Mouse (Mus musculus) lung, postnatal 10 days (tissue): ENCODE data around the gene Gm4131.
A peak's percentile ranks its signal among the peaks of the same experiment; 100 is the strongest.

Source experiments
- DNase-seq: peaks from one replicate; pipeline ENCODE4 v3.0.0; 2021

The Gm4131 gene

DNA sequence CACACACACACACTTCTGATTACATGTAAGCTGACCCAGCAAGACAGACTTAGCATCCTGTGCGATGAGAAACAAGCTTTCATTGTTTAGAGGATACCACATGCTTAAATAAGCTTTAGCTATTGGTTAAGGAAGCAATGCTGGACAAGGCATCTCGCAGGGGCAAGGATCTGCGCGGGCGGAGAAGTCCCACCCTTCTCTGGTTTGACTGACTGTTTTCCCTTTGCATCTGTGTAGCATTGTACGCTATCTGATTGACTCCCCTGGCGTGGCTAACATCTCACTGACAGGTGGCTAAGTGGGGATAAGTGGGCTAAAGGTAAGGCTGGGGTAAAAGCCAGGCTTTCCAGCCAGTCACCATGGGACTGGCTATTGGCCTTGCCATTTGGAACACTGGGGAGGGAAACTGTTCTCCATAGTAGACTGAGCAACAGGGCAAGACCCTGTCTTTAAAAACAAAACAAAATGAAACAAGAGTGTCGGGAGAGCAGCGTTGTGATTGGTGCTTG, 110.4 kb downstream of the Gm4131 start, which contains the start of gene Gucy1b2:
Gene Gucy1b2 (minus strand): TSS at position 51 of the 509 bp plus-strand sequence.
- no peak for DNase-seq

DNA sequence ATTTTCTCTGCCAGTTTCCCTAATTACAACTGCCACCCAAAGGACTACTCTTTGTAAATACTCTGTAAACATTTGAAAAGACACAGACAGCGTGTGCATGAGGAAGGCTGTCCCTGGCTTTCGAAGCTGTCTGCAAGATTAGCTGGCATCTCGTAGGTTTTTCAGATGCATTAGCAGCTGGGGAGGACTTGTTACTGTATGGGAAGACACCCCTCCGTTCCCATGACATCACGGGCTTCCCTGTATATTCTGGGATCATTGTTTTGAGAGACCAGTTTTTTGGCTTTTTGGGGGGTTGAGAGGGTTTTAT, 111.2 kb downstream of the Gm4131 start:
- no peak for DNase-seq

DNA sequence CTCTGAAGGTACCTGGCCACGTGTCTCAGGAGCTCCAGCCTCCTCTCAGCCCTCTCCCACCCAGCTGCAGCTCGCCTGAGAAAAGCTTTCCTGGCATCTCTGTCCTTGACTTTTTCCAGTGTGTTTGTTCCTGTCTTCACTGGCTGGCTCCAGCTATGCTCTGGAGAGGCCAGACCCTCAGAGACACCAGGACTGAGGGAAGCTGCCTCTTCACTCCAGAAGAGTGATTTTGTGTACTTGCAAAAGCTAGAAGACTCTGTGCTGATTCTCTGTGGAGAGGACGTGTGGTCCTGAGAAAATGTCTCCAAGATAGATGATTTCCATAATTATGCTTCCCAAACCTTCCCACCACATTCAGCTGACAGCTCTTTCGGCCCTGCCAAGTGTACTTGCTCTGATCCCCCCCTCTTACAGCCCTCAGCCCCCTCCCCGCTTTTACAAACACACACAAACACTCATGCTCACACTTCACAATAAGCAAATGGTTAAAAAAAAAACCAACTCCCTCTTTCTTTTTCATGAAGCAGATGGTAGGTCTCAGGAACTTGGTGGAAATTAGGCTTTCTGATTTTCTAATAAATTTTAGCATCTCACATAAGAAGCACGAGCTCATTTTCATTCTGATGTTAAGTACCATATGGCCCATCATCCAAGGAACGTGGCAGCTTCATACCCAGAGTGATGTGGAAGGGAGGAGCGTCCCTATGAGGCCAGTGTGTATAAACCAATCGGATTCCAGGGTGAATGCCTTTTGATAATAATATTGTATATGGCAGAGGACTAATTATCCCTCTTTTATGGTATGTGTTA, 111.8 kb downstream of the Gm4131 start:
- no peak for DNase-seq

GRCm38 (mm10) chr14:62454136-62454535, 112.6 kb downstream of the Gm4131 start:
- no peak for DNase-seq

- DNase-seq = no peak
Measured at GRCm38 (mm10) chr14:62453276-62453675, 113.4 kb downstream of the Gm4131 start.

GRCm38 (mm10) chr14:62450706-62451105, 116.0 kb downstream of the Gm4131 start:
- DNase-seq = no peak

GRCm38 (mm10) chr14:62447214-62447548, 119.5 kb downstream of the Gm4131 start:
- peak; percentile 55 for DNase-seq

GRCm38 (mm10) chr14:62446385-62447213, 120.1 kb downstream of the Gm4131 start:
- DNase-seq = no peak

GRCm38 (mm10) chr14:62443840-62444430, 122.8 kb downstream of the Gm4131 start:
- no peak for DNase-seq

GRCm38 (mm10) chr14:62442971-62443370, 123.8 kb downstream of the Gm4131 start:
- DNase-seq = no peak

GRCm38 (mm10) chr14:62440036-62440435, 126.7 kb downstream of the Gm4131 start:
- DNase-seq = peak; percentile 34

GRCm38 (mm10) chr14:62438236-62438635, 128.5 kb downstream of the Gm4131 start:
- DNase-seq = no peak

DNA sequence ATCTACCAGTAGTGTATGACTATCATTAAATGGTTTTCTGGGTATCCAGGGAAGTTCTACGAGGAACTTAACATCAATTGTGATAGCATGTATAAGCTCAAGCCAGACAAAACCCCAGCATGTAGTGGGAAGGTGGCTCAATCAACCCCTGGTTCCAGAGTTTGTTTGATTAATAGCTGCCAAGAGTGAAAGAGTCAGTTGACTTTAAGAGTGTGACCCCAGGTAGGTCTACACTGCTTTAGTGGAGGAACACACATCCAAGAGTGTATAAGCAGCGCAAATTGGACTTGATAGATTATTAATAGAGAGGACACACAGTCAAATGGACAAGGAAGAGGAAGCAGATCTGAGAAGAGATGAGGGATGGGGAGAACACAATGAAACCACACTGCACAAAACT, 128.9 kb downstream of the Gm4131 start:
- DNase-seq = no peak

DNA sequence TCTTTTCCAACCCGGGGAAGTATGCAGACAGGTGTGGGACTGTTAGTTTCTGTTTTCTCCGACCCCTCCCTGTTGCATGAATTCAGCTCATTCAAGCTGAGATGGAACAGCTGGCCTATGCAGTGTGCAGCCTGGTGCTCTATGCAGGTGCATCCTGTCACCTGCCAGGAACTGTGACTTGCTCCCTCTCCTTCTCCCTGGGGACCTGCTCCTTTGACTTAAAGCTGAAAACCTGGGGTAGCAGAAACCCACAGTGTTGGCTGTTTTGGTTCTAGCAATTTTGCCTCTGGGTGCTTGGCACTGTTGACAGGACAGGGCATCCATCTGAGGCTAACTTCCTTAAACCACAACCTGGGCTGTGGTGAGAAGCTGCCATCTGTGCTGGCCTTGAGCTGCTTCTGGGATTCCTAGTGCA, 141.4 kb downstream of the Gm4131 start:
- no peak for DNase-seq

GRCm38 (mm10) chr14:62422265-62422664, 144.5 kb downstream of the Gm4131 start:
- DNase-seq = no peak

- DNase-seq = no peak
Measured at GRCm38 (mm10) chr14:62417501-62417900, 149.2 kb downstream of the Gm4131 start.

DNA sequence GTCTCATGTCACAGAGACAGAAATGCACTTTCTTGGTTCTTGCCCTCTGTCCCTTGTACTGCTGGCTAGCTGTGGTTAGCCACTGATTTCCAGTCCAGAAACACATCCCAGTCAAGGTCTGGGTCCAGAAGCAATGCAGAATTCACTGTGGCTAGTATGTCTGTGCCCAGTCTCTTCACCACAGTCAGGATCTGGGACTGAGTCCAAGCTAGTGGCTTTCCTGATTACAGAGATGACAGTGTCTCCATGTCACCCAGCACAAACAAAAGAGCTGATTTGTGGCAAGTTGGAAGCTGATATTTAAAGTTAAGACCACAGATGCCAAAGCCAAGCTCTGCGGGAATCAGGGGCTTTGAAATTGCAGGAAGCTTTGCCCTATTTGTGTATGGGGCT, 150.0 kb downstream of the Gm4131 start:
- peak; percentile 75 for DNase-seq

DNA sequence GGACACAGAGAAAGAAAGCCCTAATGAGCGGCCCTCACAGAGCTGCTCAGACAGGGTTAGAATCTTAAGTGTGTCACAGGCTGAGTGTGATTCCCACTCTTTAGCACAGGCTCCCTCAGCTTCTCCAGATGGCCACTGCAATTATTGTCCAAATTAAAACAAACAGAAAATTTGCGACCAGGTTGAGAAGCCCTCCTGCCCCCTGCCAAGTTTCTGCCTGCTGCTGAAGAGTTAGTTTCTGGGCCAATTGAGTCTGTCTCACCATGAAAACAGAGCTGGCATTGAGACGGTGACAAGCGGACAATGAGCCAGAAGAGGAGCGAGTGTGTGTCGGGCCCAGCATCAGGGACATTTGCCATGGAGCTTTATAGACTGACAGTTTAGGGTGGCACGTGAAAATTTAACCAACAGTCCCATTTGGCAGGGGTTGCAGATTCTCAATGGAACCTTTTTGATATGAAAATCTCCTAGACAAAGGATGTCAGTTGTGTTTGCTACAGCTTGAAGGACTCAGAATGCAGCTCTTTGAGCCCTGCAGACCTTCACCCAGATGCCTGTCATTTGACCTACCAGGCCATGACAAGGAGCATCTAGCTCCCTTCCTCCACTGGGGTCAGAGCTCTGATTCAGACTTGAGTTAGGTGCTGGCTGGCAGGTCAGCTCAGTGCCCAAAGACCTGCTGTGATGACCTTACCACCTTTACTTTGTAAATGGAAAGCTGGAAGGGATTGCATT, 150.5 kb downstream of the Gm4131 start:
- DNase-seq = peak; percentile 24
